Mouse (Mus musculus): Measurements from ENCODE around the gene Coro7. TPM values are rescaled to one million over a fixed set of nuclear protein-coding genes. Genes with fewer than 3 reads are reported as not detected.

Coro7 gene
- polyA plus RNA-seq, 1 experiment from 2014 or later: 11.2 TPM

GRCm38 (mm10) chr16:4646831-4647230 lies 32.7 kb downstream of the Coro7 start:
- Histone ChIP-seq H3K27me3 (no peaks in the 10 kb centered on the region), H3K36me3 (peaks cover 31% of the 10 kb centered on the region), H3K4me2 (peak overlapping the region; percentile 21), H3K9me3 (replicated peaks) (no peaks in the 10 kb centered on the region), H3K27ac (peak overlapping the region; percentile 69), H3K4me1 (replicated peaks) (peaks cover 90% of the 10 kb centered on the region), H3K9ac (peak overlapping the region; percentile 7; the same call in 1 of the 2 replicates), H3K4me3 (no peak overlapping the region)
- 57% methylated on average over 4 of the region's 4 CpGs for WGBS
- no peak for ATAC-seq (replicated peaks; ENCODE audit: insufficient number of reproducible peaks, insufficient read depth, low FRiP score, low read depth)

- Histone ChIP-seq H3K9ac (no peak overlapping the region), H3K27me3 (no peaks in the 10 kb centered on the region), H3K4me3 (no peak overlapping the region), H3K27ac (no peak overlapping the region), H3K4me1 (replicated peaks) (peaks cover 90% of the 10 kb centered on the region), H3K36me3 (peaks cover 25% of the 10 kb centered on the region), H3K4me2 (no peak overlapping the region), H3K9me3 (replicated peaks) (no peaks in the 10 kb centered on the region)
- ATAC-seq (replicated peaks; ENCODE audit: insufficient number of reproducible peaks, insufficient read depth, low FRiP score, low read depth): no peak
- WGBS: 71% methylated on average over 4 of the region's 4 CpGs
Observed at GRCm38 (mm10) chr16:4645867-4646266, 33.7 kb downstream of the Coro7 start.

- Histone ChIP-seq H3K4me3 (no peak overlapping the region), H3K36me3 (peaks cover 6% of the 10 kb centered on the region; the same call in 1 of the 2 replicates), H3K4me1 (replicated peaks) (peaks cover 90% of the 10 kb centered on the region), H3K4me2 (peak overlapping the region; percentile 72), H3K9ac (no peak overlapping the region), H3K9me3 (replicated peaks) (no peaks in the 10 kb centered on the region), H3K27me3 (no peaks in the 10 kb centered on the region), H3K27ac (peak overlapping the region; percentile 85)
- ATAC-seq (replicated peaks; ENCODE audit: insufficient number of reproducible peaks, insufficient read depth, low FRiP score, low read depth): peak; percentile 64
- WGBS: 36% methylated on average over 11 of the region's 11 CpGs
Observed at GRCm38 (mm10) chr16:4643670-4644419, 35.7 kb downstream of the Coro7 start.

- no peaks in the 10 kb centered on the region for H3K36me3 ChIP-seq
- peak overlapping the region; percentile 72 for H3K4me2 ChIP-seq
- no peak for ATAC-seq (replicated peaks; ENCODE audit: insufficient number of reproducible peaks, insufficient read depth, low FRiP score, low read depth)
- WGBS: 71% methylated on average over 6 of the region's 6 CpGs
- peak overlapping the region; percentile 65 for H3K4me3 ChIP-seq
- no peaks in the 10 kb centered on the region for H3K27me3 ChIP-seq
- H3K27ac ChIP-seq: peak overlapping the region; percentile 85
- H3K9ac ChIP-seq: peak overlapping the region; percentile 11; the same call in 1 of the 2 replicates
- no peaks in the 10 kb centered on the region for H3K9me3 ChIP-seq (replicated peaks)
- peaks cover 82% of the 10 kb centered on the region for H3K4me1 ChIP-seq (replicated peaks)
Observed at GRCm38 (mm10) chr16:4642937-4643336, 36.6 kb downstream of the Coro7 start.

- Histone ChIP-seq H3K4me3 (peak overlapping the region; percentile 65), H3K9ac (peak overlapping the region; percentile 11; the same call in 1 of the 2 replicates), H3K27me3 (no peaks in the 10 kb centered on the region), H3K4me2 (peak overlapping the region; percentile 72), H3K36me3 (no peaks in the 10 kb centered on the region), H3K9me3 (replicated peaks) (no peaks in the 10 kb centered on the region), H3K27ac (peak overlapping the region; percentile 85), H3K4me1 (replicated peaks) (peaks cover 74% of the 10 kb centered on the region)
- peak; percentile 72 for ATAC-seq (replicated peaks; ENCODE audit: insufficient number of reproducible peaks, insufficient read depth, low FRiP score, low read depth)
- WGBS: 23% methylated on average over 13 of the region's 13 CpGs
Observed at GRCm38 (mm10) chr16:4642190-4642589, 37.4 kb downstream of the Coro7 start.

GRCm38 (mm10) chr16:4641119-4641838 lies 38.3 kb downstream of the Coro7 start:
- H3K27me3 ChIP-seq: no peaks in the 10 kb centered on the region
- 24% methylated on average over 3 of the region's 3 CpGs for WGBS
- peaks cover 66% of the 10 kb centered on the region for H3K4me1 ChIP-seq (replicated peaks)
- no peak for ATAC-seq (replicated peaks; ENCODE audit: insufficient number of reproducible peaks, insufficient read depth, low FRiP score, low read depth)
- H3K27ac ChIP-seq: peak overlapping the region; percentile 85
- H3K4me2 ChIP-seq: peak overlapping the region; percentile 72
- H3K9ac ChIP-seq: peak overlapping the region; percentile 79
- H3K36me3 ChIP-seq: no peaks in the 10 kb centered on the region
- H3K4me3 ChIP-seq: peak overlapping the region; percentile 65
- H3K9me3 ChIP-seq (replicated peaks): no peaks in the 10 kb centered on the region

GRCm38 (mm10) chr16:4640267-4641005 lies 39.1 kb downstream of the Coro7 start:
- H3K36me3 ChIP-seq: no peaks in the 10 kb centered on the region
- no peaks in the 10 kb centered on the region for H3K9me3 ChIP-seq (replicated peaks)
- H3K4me3 ChIP-seq: peak overlapping the region; percentile 65
- H3K9ac ChIP-seq: peak overlapping the region; percentile 79
- H3K27ac ChIP-seq: peak overlapping the region; percentile 85
- H3K4me1 ChIP-seq (replicated peaks): peaks cover 66% of the 10 kb centered on the region
- ATAC-seq (replicated peaks; ENCODE audit: insufficient number of reproducible peaks, insufficient read depth, low FRiP score, low read depth): peak; percentile 4
- peak overlapping the region; percentile 72 for H3K4me2 ChIP-seq
- WGBS: 5% methylated on average over 17 of the region's 17 CpGs
- no peaks in the 10 kb centered on the region for H3K27me3 ChIP-seq

- H3K4me1 ChIP-seq (replicated peaks): peaks cover 67% of the 10 kb centered on the region
- peak within 1 kb of the TSS; percentile 85 for H3K27ac ChIP-seq
- no peaks in the 10 kb centered on the region for H3K36me3 ChIP-seq
- peak within 1 kb of the TSS; percentile 79 for H3K9ac ChIP-seq
- H3K4me3 ChIP-seq: peak within 1 kb of the TSS; percentile 65
- no peaks in the 10 kb centered on the region for H3K9me3 ChIP-seq (replicated peaks)
- WGBS: 1% methylated on average over 22 of the region's 22 CpGs
- H3K4me2 ChIP-seq: peak within 1 kb of the TSS; percentile 72
- peak; percentile 83 for ATAC-seq (replicated peaks; ENCODE audit: insufficient number of reproducible peaks, insufficient read depth, low FRiP score, low read depth)
- H3K27me3 ChIP-seq: no peaks in the 10 kb centered on the region
Observed at GRCm38 (mm10) chr16:4639831-4640237, 39.7 kb downstream of the Coro7 start, which contains the start of the genes Vasn and Dnaja3. TSS of gene Vasn (plus strand) at chr16:4639941. TSS of gene Dnaja3 (plus strand) at chr16:4639989.

- ATAC-seq (replicated peaks; ENCODE audit: insufficient number of reproducible peaks, insufficient read depth, low FRiP score, low read depth): no peak
- Histone ChIP-seq H3K4me1 (replicated peaks) (peaks cover 66% of the 10 kb centered on the region), H3K27ac (no peak overlapping the region), H3K36me3 (no peaks in the 10 kb centered on the region), H3K4me3 (no peak overlapping the region), H3K9ac (no peak overlapping the region), H3K9me3 (replicated peaks) (no peaks in the 10 kb centered on the region), H3K4me2 (no peak overlapping the region), H3K27me3 (no peaks in the 10 kb centered on the region)
- 62% methylated on average over 3 of the region's 3 CpGs for WGBS
Observed at GRCm38 (mm10) chr16:4638891-4639390, 40.6 kb downstream of the Coro7 start.

GRCm38 (mm10) chr16:4635760-4636159 lies 43.8 kb downstream of the Coro7 start:
- Histone ChIP-seq H3K36me3 (no peaks in the 10 kb centered on the region), H3K4me3 (no peak overlapping the region), H3K27me3 (no peaks in the 10 kb centered on the region), H3K4me2 (no peak overlapping the region), H3K4me1 (replicated peaks) (peaks cover 38% of the 10 kb centered on the region), H3K9me3 (replicated peaks) (no peaks in the 10 kb centered on the region), H3K9ac (no peak overlapping the region), H3K27ac (no peak overlapping the region)
- 57% methylated on average over 4 of the region's 4 CpGs for WGBS
- no peak for ATAC-seq (replicated peaks; ENCODE audit: insufficient number of reproducible peaks, insufficient read depth, low FRiP score, low read depth)

- Histone ChIP-seq H3K9ac (peak overlapping the region; percentile 6; the same call in 1 of the 2 replicates), H3K9me3 (replicated peaks) (no peaks in the 10 kb centered on the region), H3K4me1 (replicated peaks) (peaks cover 33% of the 10 kb centered on the region), H3K27ac (peak overlapping the region; percentile 25; the same call in 1 of the 2 replicates), H3K4me2 (no peak overlapping the region), H3K4me3 (no peak overlapping the region), H3K36me3 (no peaks in the 10 kb centered on the region), H3K27me3 (no peaks in the 10 kb centered on the region)
- no peak for ATAC-seq (replicated peaks; ENCODE audit: insufficient number of reproducible peaks, insufficient read depth, low FRiP score, low read depth)
- WGBS: 59% methylated on average over 9 of the region's 9 CpGs
Observed at GRCm38 (mm10) chr16:4634681-4635080, 44.9 kb downstream of the Coro7 start.
